Mouse (Mus musculus): ENCODE data around the gene Csnk1d. TPM values are rescaled to one million over a fixed set of nuclear protein-coding genes. Genes with fewer than 3 reads are reported as not detected.

Csnk1d gene
- polyA plus RNA-seq, 2 experiments from 2014 or later, result 57.0 to 62.6 TPM

Other genes with a start within 250 kb of the Csnk1d start
- gene Hmga1b, start 228.5 kb downstream of the Csnk1d start, polyA plus RNA-seq (2017; shearing (Covaris generic)), result 10 to 100 TPM; 35.6 to 69.1 TPM
- gene Rfng, start 207.1 kb downstream of the Csnk1d start, polyA plus RNA-seq (2017; shearing (Covaris generic)), result 1 to 10 TPM; 3.5 to 4.9 TPM
- 100 to 1,000 TPM; 118 to 137 TPM for gene Gps1, start 207.1 kb downstream of the Csnk1d start, polyA plus RNA-seq (2017; shearing (Covaris generic))
- 10 to 100 TPM; 30.9 to 31.9 TPM for gene Dus1l, start 194.9 kb downstream of the Csnk1d start, polyA plus RNA-seq (2017; shearing (Covaris generic))
- gene Fasn, start 166.8 kb downstream of the Csnk1d start, polyA plus RNA-seq (2017; shearing (Covaris generic)), result 10 to 100 TPM; 28.8 to 40.3 TPM
- under 1 TPM; 0.41 to 0.46 TPM for gene Ccdc57, start 58.5 kb downstream of the Csnk1d start, polyA plus RNA-seq (2017; shearing (Covaris generic))
- 1 to 10 TPM; 3.8 to 4.0 TPM for gene Slc16a3, start 42.9 kb downstream of the Csnk1d start, polyA plus RNA-seq (2017; shearing (Covaris generic))
- gene Cd7, start 48.1 kb upstream of the Csnk1d start, polyA plus RNA-seq (2017; shearing (Covaris generic)), result 100 to 1,000 TPM in 1 of 2 experiments, 10 to 100 TPM in 1; 84.3 to 121 TPM
- gene Sectm1b, start 72.2 kb upstream of the Csnk1d start, polyA plus RNA-seq (2017; shearing (Covaris generic)), result not detected
- not detected for gene Sectm1a, start 89.9 kb upstream of the Csnk1d start, polyA plus RNA-seq (2017; shearing (Covaris generic))
- gene Tex19.2, start 127.3 kb upstream of the Csnk1d start, polyA plus RNA-seq (2017; shearing (Covaris generic)), result not detected
- not detected for gene Tex19.1, start 154.8 kb upstream of the Csnk1d start, polyA plus RNA-seq (2017; shearing (Covaris generic))
- not detected for gene Uts2r, start 168.9 kb upstream of the Csnk1d start, polyA plus RNA-seq (2017; shearing (Covaris generic))
- gene Hexdc, start 213.1 kb upstream of the Csnk1d start, polyA plus RNA-seq (2017; shearing (Covaris generic)), result 1 to 10 TPM; 1.5 to 2.1 TPM
- 1 to 10 TPM; 4.4 to 4.7 TPM for gene Ogfod3, start 213.4 kb upstream of the Csnk1d start, polyA plus RNA-seq (2017; shearing (Covaris generic))
- gene Cybc1, start 238.0 kb upstream of the Csnk1d start, polyA plus RNA-seq (2017; shearing (Covaris generic)), result 10 to 100 TPM; 66.8 to 78.7 TPM
- 10 to 100 TPM; 20.6 to 33.3 TPM for gene Narf, start 245.9 kb upstream of the Csnk1d start, polyA plus RNA-seq (2017; shearing (Covaris generic))

All from activated CD4-positive, CD25-positive, alpha-beta regulatory T cell, adult 4 months (primary cell).